Mouse (Mus musculus) gastrocnemius, postnatal 14 days (tissue): ENCODE results near the gene H2-M3. TPM values are rescaled to one million over a fixed set of nuclear protein-coding genes. Genes with fewer than 3 reads are reported as not detected.

Source experiments
- total RNA-seq, 2 experiments: library from RNA; stranded (reverse); gene quantifications; 2 replicates each; pipeline ENCODE4 v1.2.3; 2021

H2-M3 gene
- total RNA-seq, 2 experiments from 2014 or later = 1.3 to 1.6 TPM

Other genes with a start within 250 kb of the H2-M3 start
- gene Mog, start 246.8 kb upstream of the H2-M3 start, total RNA-seq = not detected
- 10 to 100 TPM in 1 of 2 experiments, 1 to 10 TPM in 1; 9.8 to 10.3 TPM for gene Gabbr1, start 224.3 kb upstream of the H2-M3 start, total RNA-seq
- gene Olfr90, start 181.7 kb upstream of the H2-M3 start, total RNA-seq = not detected
- not detected for gene Olfr91, start 171.9 kb upstream of the H2-M3 start, total RNA-seq
- not detected for gene Olfr92, start 150.1 kb upstream of the H2-M3 start, total RNA-seq
- not detected for gene Olfr93, start 108.7 kb upstream of the H2-M3 start, total RNA-seq
- gene Ubd, start 76.3 kb upstream of the H2-M3 start, total RNA-seq = not detected
- not detected for gene Olfr94, start 69.2 kb upstream of the H2-M3 start, total RNA-seq
- gene Olfr95, start 57.1 kb upstream of the H2-M3 start, total RNA-seq = not detected
- gene Olfr96, start 50.1 kb upstream of the H2-M3 start, total RNA-seq = not detected
- gene Olfr97, start 32.9 kb upstream of the H2-M3 start, total RNA-seq = not detected
- not detected for gene Olfr98, start 6.5 kb upstream of the H2-M3 start, total RNA-seq
- gene Olfr99, start 13.2 kb downstream of the H2-M3 start, total RNA-seq = not detected
- gene Olfr101, start 34.1 kb downstream of the H2-M3 start, total RNA-seq = not detected
- gene Olfr102, start 46.8 kb downstream of the H2-M3 start, total RNA-seq = not detected
- gene Olfr103, start 69.5 kb downstream of the H2-M3 start, total RNA-seq = not detected
- not detected for gene Olfr104-ps, start 89.4 kb downstream of the H2-M3 start, total RNA-seq
- not detected for gene Olfr105-ps, start 108.8 kb downstream of the H2-M3 start, total RNA-seq
- not detected for gene Olfr106-ps, start 120.2 kb downstream of the H2-M3 start, total RNA-seq
- not detected for gene Olfr107, start 129.0 kb downstream of the H2-M3 start, total RNA-seq
- not detected for gene Olfr108, start 175.3 kb downstream of the H2-M3 start, total RNA-seq
- gene Olfr109, start 188.7 kb downstream of the H2-M3 start, total RNA-seq = not detected
- not detected for gene H2-M2, start 213.3 kb downstream of the H2-M3 start, total RNA-seq
- not detected for gene Olfr110, start 222.2 kb downstream of the H2-M3 start, total RNA-seq
- gene Olfr111, start 237.8 kb downstream of the H2-M3 start, total RNA-seq = not detected